Mouse (Mus musculus): ENCODE results near the gene Rab43.

GRCm38 (mm10) chr6:87809144-87809543, 2.8 kb downstream of the Rab43 start:
- TF ChIP-seq POLR2A (IDR thresholded peaks at IDR 0.05; ENCODE audit: borderline replicate concordance, insufficient read depth, low read length) (no peak), CTCF (IDR thresholded peaks at IDR 0.05; ENCODE audit: borderline replicate concordance, insufficient read depth, low read depth, low read length) (no peak)

Data from cerebellum, adult 2 months (tissue).